Mouse (Mus musculus): Measurements from ENCODE around the gene St3gal5. TPM values are rescaled to one million over a fixed set of nuclear protein-coding genes. Genes with fewer than 3 reads are reported as not detected.
A peak's percentile ranks its signal among the peaks of the same experiment; 100 is the strongest.

St3gal5 gene
- polyA plus RNA-seq, 1 experiment from 2014 or later = 42.4 TPM

DNA sequence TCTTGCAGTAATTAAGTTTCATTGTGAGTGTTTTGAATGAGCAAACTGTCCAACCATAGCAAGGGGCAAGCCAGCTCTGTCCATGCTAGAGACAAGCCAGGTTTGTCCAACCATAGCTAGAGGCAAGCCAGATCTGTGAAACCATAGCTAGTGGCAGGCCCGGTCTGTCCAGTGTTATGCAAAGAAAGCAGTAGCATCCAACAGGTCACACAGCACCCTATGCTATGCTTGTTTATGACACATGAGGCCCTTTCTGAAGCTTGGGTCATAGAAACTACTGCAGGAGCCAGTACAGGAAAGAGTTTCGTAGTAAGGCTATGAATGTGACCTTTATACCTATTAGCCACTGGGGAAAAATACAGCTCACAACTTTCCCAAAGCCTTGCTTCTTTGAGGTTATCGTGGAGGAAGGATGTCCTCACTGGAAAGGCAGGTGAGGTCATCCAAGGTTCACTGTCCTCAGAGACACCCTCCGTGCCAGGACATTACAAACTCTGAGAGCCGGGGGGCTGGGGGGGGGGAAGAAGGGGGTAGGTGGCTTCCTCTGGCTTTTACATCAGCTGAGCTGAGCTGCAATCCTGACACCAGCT lies 26.0 kb upstream of the St3gal5 start:
- H3K4me1 ChIP-seq (replicated peaks) = no peaks in the 10 kb centered on the region
- H3K27me3 ChIP-seq = no peaks in the 10 kb centered on the region
- no peak overlapping the region for H3K4me2 ChIP-seq (replicated peaks)
- no peak overlapping the region for H3K27ac ChIP-seq
- ATAC-seq = no peak
- no peaks in the 10 kb centered on the region for H3K9me3 ChIP-seq
- no peaks in the 10 kb centered on the region for H3K36me3 ChIP-seq
- WGBS = 81% methylated on average over 5 of the region's 5 CpGs
- H3K9ac ChIP-seq (replicated peaks) = no peak overlapping the region
- no peak overlapping the region for H3K4me3 ChIP-seq (replicated peaks)

DNA sequence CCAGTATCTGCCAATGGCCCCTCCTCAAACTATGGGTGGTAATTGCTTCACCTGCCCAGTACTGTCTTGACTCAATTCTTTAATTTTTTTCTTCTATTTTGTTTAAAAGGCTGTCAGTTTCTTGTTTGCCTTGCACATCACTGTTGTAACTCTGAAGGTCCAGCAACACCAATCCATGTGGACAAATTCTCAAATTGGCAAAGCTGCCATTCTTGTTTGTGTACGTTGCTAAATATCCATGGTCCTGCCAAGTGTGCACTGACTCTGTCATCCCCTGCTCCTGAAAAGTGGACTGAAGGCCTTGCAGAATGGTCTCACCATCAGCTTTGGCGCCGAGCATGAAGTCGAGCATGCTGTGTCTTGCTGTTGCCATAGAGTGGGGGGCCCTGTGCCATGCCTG lies 23.6 kb upstream of the St3gal5 start:
- no peaks in the 10 kb centered on the region for H3K4me1 ChIP-seq (replicated peaks)
- WGBS = 85% methylated on average over 4 of the region's 4 CpGs
- ATAC-seq = no peak

DNA sequence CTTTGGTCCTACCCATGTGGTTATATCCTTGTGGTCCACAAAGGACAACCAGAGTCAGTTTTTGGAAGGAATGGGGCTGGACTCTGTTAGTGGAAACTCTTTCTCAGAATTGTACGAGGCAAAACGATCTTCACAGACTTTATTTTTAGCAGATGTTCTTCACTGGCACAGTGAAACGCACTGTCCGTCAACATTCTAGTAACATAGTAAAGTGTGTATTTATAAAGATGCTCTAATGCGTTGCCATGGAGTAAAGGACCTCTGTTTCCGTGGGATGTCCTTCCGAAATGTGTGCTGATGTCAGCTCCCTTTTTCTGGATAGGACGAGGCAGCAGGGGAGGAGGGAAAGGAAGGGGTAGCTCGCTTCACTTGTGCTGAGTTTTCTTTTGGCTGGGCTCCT lies 20.9 kb upstream of the St3gal5 start:
- H3K27ac ChIP-seq = no peak overlapping the region
- WGBS = 85% methylated on average over 8 of the region's 9 CpGs
- H3K9me3 ChIP-seq = no peaks in the 10 kb centered on the region

More for the DNA sequence above, 23.6 kb upstream of the St3gal5 start:
- no peaks in the 10 kb centered on the region for H3K36me3 ChIP-seq
- no peak overlapping the region for H3K9ac ChIP-seq (replicated peaks)
- no peaks in the 10 kb centered on the region for H3K9me3 ChIP-seq
- no peak overlapping the region for H3K4me3 ChIP-seq (replicated peaks)
- H3K27ac ChIP-seq = no peak overlapping the region
- H3K27me3 ChIP-seq = no peaks in the 10 kb centered on the region
- no peak overlapping the region for H3K4me2 ChIP-seq (replicated peaks)

DNA sequence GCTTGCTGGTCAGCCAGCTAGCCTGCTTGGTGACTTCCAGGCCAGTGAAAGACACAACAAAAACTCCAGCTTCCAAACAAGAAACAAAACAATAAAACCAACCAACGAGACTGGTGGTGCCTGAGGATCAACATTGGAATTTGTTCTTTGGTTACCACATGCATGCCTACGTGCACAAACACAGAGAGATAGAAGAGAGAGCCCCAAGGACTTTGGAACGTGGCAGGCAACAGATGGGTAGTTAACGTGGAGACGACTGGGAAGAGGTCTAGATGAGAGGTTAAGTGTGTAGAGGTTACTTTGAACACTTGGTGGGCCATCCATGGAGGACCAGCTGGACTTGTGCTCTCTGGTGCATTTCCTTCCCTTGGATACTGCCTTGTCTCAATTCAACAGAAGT lies 19.2 kb upstream of the St3gal5 start:
- no peaks in the 10 kb centered on the region for H3K27me3 ChIP-seq
- H3K9ac ChIP-seq (replicated peaks) = no peak overlapping the region
- H3K27ac ChIP-seq = no peak overlapping the region
- WGBS = 86% methylated on average over 5 of the region's 5 CpGs
- no peak overlapping the region for H3K4me2 ChIP-seq (replicated peaks)
- no peaks in the 10 kb centered on the region for H3K36me3 ChIP-seq
- no peak for ATAC-seq
- H3K4me1 ChIP-seq (replicated peaks) = no peaks in the 10 kb centered on the region
- H3K4me3 ChIP-seq (replicated peaks) = no peak overlapping the region
- H3K9me3 ChIP-seq = no peaks in the 10 kb centered on the region

More for the DNA sequence above, 20.9 kb upstream of the St3gal5 start:
- Histone ChIP-seq H3K27me3 (no peaks in the 10 kb centered on the region), H3K4me2 (replicated peaks) (no peak overlapping the region), H3K4me1 (replicated peaks) (no peaks in the 10 kb centered on the region), H3K4me3 (replicated peaks) (no peak overlapping the region), H3K36me3 (no peaks in the 10 kb centered on the region), H3K9ac (replicated peaks) (no peak overlapping the region)
- no peak for ATAC-seq

DNA sequence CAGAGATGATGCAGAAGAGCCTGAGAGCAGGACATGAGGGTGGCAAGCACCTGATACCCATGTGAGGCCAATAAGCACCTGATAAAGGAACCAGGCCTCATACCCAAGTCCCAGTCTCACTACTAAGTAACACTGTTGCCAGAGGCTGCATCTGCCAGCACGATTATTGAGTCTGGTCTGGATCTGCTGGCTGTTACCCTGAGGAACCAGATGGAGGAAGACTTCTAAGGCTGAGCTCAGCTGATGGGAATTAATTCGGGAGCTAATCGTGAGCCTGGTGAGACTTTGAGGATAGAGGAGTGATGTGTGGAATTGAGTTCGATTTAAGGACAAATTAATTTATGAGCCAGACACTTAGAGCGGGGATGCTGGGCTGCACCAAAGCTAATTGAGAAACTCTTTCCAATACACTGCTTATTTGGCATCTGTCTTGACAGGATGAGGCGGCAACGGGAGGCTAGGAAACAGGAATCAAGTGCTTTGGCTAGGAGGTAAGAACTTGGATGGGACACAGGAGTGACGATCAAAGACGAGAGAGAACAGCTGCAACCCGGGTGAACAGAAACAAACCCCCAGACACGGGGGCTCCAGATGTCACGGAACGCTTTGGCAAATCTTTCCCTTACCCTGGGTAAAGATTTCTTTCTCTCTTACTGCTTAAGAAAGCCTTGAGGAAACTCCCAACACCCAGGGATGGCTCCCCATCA lies 15.9 kb upstream of the St3gal5 start:
- H3K27me3 ChIP-seq = no peaks in the 10 kb centered on the region
- H3K9ac ChIP-seq (replicated peaks) = no peak overlapping the region
- no peak overlapping the region for H3K27ac ChIP-seq
- no peak overlapping the region for H3K4me3 ChIP-seq (replicated peaks)
- H3K36me3 ChIP-seq = no peaks in the 10 kb centered on the region
- ATAC-seq = no peak
- whole genome bisulfite sequencing = 92% methylated on average over 13 of the region's 13 CpGs
- no peaks in the 10 kb centered on the region for H3K4me1 ChIP-seq (replicated peaks)
- no peak overlapping the region for H3K4me2 ChIP-seq (replicated peaks)
- no peaks in the 10 kb centered on the region for H3K9me3 ChIP-seq

DNA sequence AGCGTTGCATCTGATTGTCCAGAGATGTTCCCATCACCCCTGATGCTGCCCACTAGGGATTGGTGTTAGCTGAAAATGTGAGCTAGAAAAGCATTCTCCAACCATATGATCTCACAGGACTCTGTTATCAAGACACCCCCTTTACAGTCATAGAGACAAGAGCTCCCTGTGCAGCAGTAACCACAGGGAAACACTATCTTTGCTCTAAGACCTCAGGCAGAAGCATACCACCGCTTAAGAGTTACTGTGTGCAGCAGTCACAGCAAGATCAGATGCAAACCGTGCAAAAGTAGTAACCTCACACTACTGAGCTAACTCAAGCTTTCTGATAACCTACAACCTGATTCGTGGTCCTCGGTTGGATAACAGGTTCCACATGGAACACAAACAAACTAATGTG lies 10.0 kb upstream of the St3gal5 start:
- no peak overlapping the region for H3K27ac ChIP-seq
- ATAC-seq = no peak
- H3K9ac ChIP-seq (replicated peaks) = no peak overlapping the region
- H3K4me2 ChIP-seq (replicated peaks) = no peak overlapping the region
- H3K27me3 ChIP-seq = no peaks in the 10 kb centered on the region
- 87% methylated on average over 5 of the region's 5 CpGs for WGBS
- H3K4me3 ChIP-seq (replicated peaks) = no peak overlapping the region
- no peaks in the 10 kb centered on the region for H3K4me1 ChIP-seq (replicated peaks)
- no peaks in the 10 kb centered on the region for H3K36me3 ChIP-seq
- no peaks in the 10 kb centered on the region for H3K9me3 ChIP-seq

DNA sequence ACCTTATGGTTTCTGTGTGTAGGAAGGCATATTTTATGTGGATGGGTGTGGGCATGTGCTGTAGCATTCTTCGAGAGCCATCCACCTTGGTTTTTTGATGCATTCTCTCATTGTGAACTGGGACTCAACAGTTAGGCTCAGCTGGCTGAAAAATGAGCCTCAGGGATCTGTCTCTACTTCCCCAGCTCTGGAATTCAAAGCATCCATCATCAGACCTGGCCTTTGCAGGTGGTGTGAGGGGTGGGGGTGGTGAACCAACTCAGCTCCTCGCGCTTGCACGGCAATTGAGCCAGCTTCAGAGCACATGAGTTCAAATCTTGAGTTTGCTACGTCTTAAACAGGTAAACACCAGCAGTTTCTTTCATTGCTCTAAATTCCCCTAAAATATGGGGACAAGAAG lies 7.5 kb upstream of the St3gal5 start:
- Histone ChIP-seq H3K36me3 (no peaks in the 10 kb centered on the region), H3K4me2 (replicated peaks) (no peak overlapping the region), H3K27ac (no peak overlapping the region), H3K27me3 (no peaks in the 10 kb centered on the region), H3K9ac (replicated peaks) (no peak overlapping the region), H3K4me3 (replicated peaks) (no peak overlapping the region), H3K9me3 (no peaks in the 10 kb centered on the region), H3K4me1 (replicated peaks) (no peaks in the 10 kb centered on the region)
- ATAC-seq = no peak
- WGBS = 94% methylated on average over 5 of the region's 5 CpGs

DNA sequence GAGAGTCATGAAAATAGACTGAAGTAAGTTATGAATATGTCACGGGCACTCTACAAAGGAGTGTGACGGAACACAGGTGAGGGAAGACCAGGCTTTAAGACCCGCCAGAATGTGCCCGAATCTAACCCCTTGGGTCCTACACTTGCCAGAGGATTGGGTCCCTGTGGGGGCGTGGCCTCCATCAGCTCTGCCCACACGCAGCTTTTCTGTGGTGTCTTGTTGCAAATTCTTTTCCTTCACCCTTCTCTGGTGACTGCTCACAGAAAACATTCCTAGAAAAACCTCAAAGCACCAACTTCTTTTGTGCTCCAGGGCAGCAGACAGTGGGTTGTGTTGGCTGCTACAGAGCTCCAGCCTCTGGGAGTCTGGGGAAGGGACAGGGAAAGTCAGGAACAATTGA lies 6.4 kb upstream of the St3gal5 start:
- Histone ChIP-seq H3K9ac (replicated peaks) (no peak overlapping the region), H3K27me3 (no peaks in the 10 kb centered on the region), H3K4me3 (replicated peaks) (no peak overlapping the region), H3K27ac (no peak overlapping the region), H3K36me3 (no peaks in the 10 kb centered on the region), H3K9me3 (no peaks in the 10 kb centered on the region), H3K4me1 (replicated peaks) (no peaks in the 10 kb centered on the region), H3K4me2 (replicated peaks) (no peak overlapping the region)
- ATAC-seq = no peak
- whole genome bisulfite sequencing = 51% methylated on average over 6 of the region's 6 CpGs

DNA sequence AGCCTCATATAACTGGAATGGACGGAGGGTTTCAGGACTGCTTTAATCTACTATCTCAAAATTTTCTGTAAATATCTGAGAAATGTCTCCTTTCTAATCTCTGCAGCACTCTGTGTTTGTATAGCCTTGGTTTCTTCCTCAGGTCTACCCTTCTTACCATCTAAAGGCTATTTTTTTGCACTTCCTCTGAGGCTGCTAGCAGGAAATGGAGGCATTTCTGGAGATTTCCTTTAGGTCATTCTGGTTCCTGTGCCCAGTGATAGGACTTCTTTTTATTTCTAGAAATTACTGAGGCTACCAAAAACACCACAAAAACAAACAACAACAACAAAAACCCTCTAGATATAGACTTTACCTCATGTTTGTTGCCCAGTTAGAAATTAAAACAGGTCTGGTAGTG lies 4.3 kb upstream of the St3gal5 start:
- no peak for ATAC-seq
- Histone ChIP-seq H3K27me3 (no peaks in the 10 kb centered on the region), H3K4me3 (replicated peaks) (no peak overlapping the region), H3K27ac (no peak overlapping the region), H3K9ac (replicated peaks) (no peak overlapping the region), H3K4me1 (replicated peaks) (peaks cover 5% of the 10 kb centered on the region), H3K4me2 (replicated peaks) (no peak overlapping the region), H3K36me3 (no peaks in the 10 kb centered on the region), H3K9me3 (no peaks in the 10 kb centered on the region)
- WGBS = 88% methylated on average over 1 of the region's 1 CpGs

DNA sequence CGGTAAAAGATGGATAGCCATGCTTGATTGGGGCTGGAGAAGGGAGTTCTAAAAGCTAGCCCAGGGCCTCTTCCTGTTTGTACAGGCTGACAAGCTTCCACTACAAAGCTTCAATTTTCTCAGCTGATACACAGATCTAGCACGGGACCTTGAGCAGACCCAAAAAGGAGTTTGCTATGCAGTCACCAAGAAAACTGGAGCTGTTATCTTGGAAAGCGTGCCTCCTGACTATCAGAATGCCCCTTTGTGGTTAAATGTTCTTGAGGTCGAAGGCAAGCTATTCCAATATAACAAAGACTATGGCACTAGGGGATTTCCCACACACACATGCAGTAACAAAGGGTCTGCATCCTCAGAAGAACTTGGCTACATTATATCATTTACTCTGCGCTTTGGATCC lies 1.2 kb upstream of the St3gal5 start:
- H3K4me1 ChIP-seq (replicated peaks) = peaks cover 34% of the 10 kb centered on the region
- ATAC-seq = no peak
- no peaks in the 10 kb centered on the region for H3K27me3 ChIP-seq
- no peak overlapping the region for H3K9ac ChIP-seq (replicated peaks)
- H3K36me3 ChIP-seq = no peaks in the 10 kb centered on the region
- no peak overlapping the region for H3K27ac ChIP-seq
- no peak overlapping the region for H3K4me2 ChIP-seq (replicated peaks)
- no peaks in the 10 kb centered on the region for H3K9me3 ChIP-seq
- WGBS = 85% methylated on average over 5 of the region's 5 CpGs
- no peak overlapping the region for H3K4me3 ChIP-seq (replicated peaks)

DNA sequence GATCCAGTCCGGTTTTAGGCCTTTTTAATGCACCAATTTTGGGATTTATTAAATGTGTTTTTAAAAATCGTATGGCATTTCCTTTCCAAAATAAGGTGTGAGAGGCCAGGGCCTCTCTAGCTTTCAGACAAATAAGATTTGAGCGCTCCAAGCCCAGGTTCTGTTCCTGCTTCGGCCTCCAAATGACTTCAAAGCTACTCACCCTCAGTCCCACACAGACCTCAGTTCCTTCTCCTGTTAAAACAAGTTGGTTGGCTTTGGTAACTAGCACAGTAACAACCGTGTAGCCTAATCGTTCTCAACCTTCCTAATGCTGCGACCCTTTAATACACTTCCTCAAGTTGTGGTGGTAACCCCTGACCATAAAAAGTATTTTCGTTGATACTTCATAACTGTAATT lies 723 bp upstream of the St3gal5 start:
- peak overlapping the region; percentile 87 for H3K4me3 ChIP-seq (replicated peaks)
- WGBS = 63% methylated on average over 8 of the region's 8 CpGs
- H3K9ac ChIP-seq (replicated peaks) = 0 out of 2 replicates have a peak overlapping the region, but pooled peaks have one; percentile 92
- ATAC-seq = peak; percentile 1; the same call in 1 of the 2 replicates
- H3K36me3 ChIP-seq = no peaks in the 10 kb centered on the region
- peak overlapping the region; percentile 91 for H3K4me2 ChIP-seq (replicated peaks)
- H3K27ac ChIP-seq = no peak overlapping the region
- H3K27me3 ChIP-seq = no peaks in the 10 kb centered on the region
- no peaks in the 10 kb centered on the region for H3K9me3 ChIP-seq
- H3K4me1 ChIP-seq (replicated peaks) = peaks cover 38% of the 10 kb centered on the region

DNA sequence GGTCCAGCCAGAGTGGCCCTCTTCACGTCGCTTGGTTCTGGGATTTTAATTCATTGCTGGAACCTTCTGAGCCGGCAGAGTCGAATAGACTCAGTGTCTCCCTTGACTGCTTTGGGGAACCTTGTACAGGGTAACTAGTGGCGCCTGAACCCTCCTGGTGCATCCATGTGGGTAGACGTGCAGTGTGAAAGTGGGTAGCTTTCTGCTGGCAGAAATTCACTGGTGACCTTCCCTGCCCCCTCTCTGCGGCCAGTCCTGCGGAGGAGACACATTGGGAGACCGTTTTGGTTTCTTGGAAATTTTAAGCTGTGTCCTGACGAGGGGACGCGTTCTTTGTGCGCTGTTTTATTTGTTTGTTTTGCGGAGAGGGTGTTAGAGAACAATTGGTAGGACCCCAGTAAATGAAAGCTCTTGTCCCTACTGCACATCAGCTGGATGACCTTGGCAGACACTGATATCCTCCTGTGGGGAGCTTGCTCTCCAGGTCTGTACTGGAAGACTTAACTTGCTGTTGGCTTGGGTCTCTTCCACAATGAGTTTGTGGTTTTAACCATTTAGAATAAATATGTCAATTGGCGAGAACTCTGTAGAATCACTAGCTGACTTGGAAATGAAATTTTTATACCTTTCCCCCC lies 746 bp downstream of the St3gal5 start:
- Histone ChIP-seq H3K9me3 (no peaks in the 10 kb centered on the region), H3K4me2 (replicated peaks) (peak overlapping the region; percentile 91), H3K36me3 (no peaks in the 10 kb centered on the region), H3K4me1 (replicated peaks) (peaks cover 41% of the 10 kb centered on the region), H3K9ac (replicated peaks) (peak overlapping the region; percentile 92), H3K27ac (peak overlapping the region; percentile 89), H3K27me3 (no peaks in the 10 kb centered on the region), H3K4me3 (replicated peaks) (peak overlapping the region; percentile 87)
- ATAC-seq = peak; percentile 38; the same call in 1 of the 2 replicates
- WGBS = 5% methylated on average over 15 of the region's 15 CpGs
